Mouse (Mus musculus): Measurements from ENCODE around the gene Cpxcr1. TPM values are rescaled to one million over a fixed set of nuclear protein-coding genes. Genes with fewer than 3 reads are reported as not detected.

The Cpxcr1 gene
- polyA plus RNA-seq (2015; fragmentation: Nextera tagmentation; extraction: Ambion mirVana) = not detected in 2 replicates

DNA sequence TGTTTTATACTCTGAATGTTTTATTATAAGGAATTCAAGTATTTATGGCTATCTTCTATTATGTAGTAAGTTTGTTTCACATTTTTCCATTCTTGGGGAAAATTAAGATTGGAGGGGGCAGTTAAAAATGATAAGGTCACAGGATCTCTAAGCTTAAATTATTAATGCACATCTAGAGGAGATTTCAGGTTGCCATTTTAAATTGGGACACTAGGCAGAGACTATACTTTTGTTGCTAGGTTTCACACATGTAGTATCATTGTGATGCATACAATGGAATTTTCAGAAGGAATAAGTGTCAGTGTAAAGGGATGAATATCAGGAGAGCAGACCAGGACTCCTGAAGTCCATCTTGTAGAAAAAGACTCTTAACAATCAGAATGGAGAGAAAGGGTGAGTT is at the start of gene Cpxcr1:
Gene Cpxcr1 (plus strand): TSS at position 301 of the 400 bp plus-strand sequence.
- no peaks in the 10 kb centered on the region for H3K36me3 ChIP-seq
- no peak within 1 kb of the TSS for H3K9ac ChIP-seq
- no peaks in the 10 kb centered on the region for H3K9me3 ChIP-seq (replicated peaks)
- H3K4me3 ChIP-seq (replicated peaks) = no peak within 1 kb of the TSS
- no peaks in the 10 kb centered on the region for H3K27me3 ChIP-seq
- H3K27ac ChIP-seq = no peak within 1 kb of the TSS
- H3K4me1 ChIP-seq = no peaks in the 10 kb centered on the region
- H3K4me2 ChIP-seq = no peak within 1 kb of the TSS
- no peak for ATAC-seq (replicated peaks; ENCODE audit: low FRiP score)

Other genes starting within 250 kb of the Cpxcr1 start
- gene H2afb2, start 232.2 kb downstream of the Cpxcr1 start, polyA plus RNA-seq (2015; fragmentation: Nextera tagmentation; extraction: Ambion mirVana) = not detected in 2 replicates